Mouse (Mus musculus): ENCODE data around the gene Polk.

- TF ChIP-seq CTCF (IDR thresholded peaks at IDR 0.05; ENCODE audit: control insufficient read depth, insufficient read depth, low read length) (no peak), POLR2A (IDR thresholded peaks at IDR 0.05; ENCODE audit: borderline replicate concordance, control insufficient read depth, low read depth, low read length) (no peak)
Observed at GRCm38 (mm10) chr13:96514154-96514942, 28.0 kb downstream of the Polk start.

All from bone marrow, adult 2 months (tissue).